Mouse (Mus musculus): ENCODE measurements around the gene Adamts6. TPM values are rescaled to one million over a fixed set of nuclear protein-coding genes. Genes with fewer than 3 reads are reported as not detected.
A peak's percentile ranks its signal among the peaks of the same experiment; 100 is the strongest.

Adamts6 gene
- polyA plus RNA-seq, 1 experiment from 2014 or later: 3.3 TPM

DNA sequence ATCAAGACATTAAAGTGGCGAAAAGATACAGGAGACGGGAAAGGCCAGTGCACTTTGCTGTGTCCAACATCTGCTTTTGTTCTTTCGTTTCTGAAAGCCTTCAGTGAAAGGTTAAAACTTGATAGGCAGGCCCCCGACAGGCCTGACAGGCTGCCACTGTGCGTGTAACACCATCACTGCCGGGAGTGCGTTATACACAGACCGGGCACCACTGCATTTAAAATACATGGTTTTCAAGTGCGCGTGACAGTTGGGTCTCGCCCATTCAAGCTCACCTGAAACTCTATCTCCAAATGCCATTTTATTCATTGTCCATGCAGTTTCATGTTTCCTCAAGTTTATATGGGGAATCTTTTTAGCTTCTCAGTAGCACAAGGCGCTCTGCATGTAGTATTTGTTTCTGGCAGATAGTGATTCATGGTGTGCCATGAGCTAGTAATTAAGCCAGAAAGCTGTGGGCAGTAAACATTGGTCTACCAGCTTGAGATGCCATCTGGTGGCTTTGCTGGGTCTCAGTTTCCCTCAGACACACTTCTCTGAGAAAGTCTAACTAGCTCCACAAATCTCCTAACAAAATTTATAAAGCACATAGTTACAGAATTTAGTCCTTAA is 195.6 kb downstream of the Adamts6 start:
- Histone ChIP-seq H3K4me3 (ENCODE audit: low read depth, low read length) (no peak overlapping the region), H3K9me3 (ENCODE audit: control insufficient read depth, low read length) (no peaks in the 10 kb centered on the region), H3K4me2 (no peak overlapping the region), H3K27ac (ENCODE audit: low read depth, low read length) (no peak overlapping the region), H3K27me3 (ENCODE audit: control insufficient read depth, insufficient read depth, low read length) (no peaks in the 10 kb centered on the region), H3K9ac (ENCODE audit: low read length) (no peak overlapping the region), H3K36me3 (ENCODE audit: control insufficient read depth, insufficient read depth, low read length) (no peaks in the 10 kb centered on the region), H3K4me1 (ENCODE audit: control insufficient read depth, insufficient read depth, low read length) (no peaks in the 10 kb centered on the region)
- 86% methylated on average over 12 of the region's 12 CpGs for WGBS
- no peak for DNase-seq (ENCODE audit: low spot score, missing footprints)
- no peak for ATAC-seq (ENCODE audit: low FRiP score)

DNA sequence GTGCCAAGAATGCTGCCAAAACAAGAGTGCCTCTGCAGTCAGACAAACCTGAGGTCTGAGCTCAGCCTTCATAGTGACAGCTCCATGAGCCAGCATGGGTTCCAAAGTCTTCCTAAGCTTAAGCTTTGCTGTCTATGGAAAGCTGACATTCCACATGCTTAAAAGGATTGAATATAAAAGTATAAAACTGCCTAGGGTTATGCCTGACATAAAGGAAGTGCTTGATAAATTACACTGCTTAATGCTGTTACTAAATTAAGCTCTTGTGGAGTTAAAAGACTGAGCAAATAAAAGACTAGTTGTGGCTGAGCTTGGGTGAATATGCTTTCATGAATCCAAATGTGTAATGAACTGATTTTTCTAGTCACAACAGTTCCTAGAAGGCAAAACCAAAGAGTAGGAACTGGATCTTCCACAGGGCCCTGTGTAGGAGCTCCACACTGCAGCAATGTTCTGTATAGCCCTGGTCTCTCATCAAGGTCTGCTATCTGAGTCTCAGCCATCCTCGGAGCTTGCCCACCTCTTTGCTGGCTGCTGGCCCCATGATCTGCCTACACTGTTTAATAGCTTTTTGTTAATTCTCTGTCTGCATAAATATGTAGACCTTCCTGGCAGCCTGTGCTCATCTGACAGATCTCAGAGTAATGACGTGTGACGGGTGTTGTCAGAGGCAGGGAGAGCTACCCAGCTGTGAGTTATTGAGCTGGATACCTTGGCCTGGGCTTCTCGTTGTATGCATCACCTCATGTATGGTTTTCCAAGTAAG is 203.6 kb downstream of the Adamts6 start:
- Histone ChIP-seq H3K9ac (ENCODE audit: low read length) (no peak overlapping the region), H3K4me2 (no peak overlapping the region), H3K4me3 (ENCODE audit: low read depth, low read length) (no peak overlapping the region), H3K9me3 (ENCODE audit: control insufficient read depth, low read length) (no peaks in the 10 kb centered on the region), H3K36me3 (ENCODE audit: control insufficient read depth, insufficient read depth, low read length) (no peaks in the 10 kb centered on the region), H3K4me1 (ENCODE audit: control insufficient read depth, insufficient read depth, low read length) (no peaks in the 10 kb centered on the region), H3K27me3 (ENCODE audit: control insufficient read depth, insufficient read depth, low read length) (no peaks in the 10 kb centered on the region), H3K27ac (ENCODE audit: low read depth, low read length) (no peak overlapping the region)
- WGBS: 84% methylated on average over 4 of the region's 4 CpGs
- ATAC-seq (ENCODE audit: low FRiP score) (no peak), DNase-seq (ENCODE audit: low spot score, missing footprints) (peak; percentile 75)

DNA sequence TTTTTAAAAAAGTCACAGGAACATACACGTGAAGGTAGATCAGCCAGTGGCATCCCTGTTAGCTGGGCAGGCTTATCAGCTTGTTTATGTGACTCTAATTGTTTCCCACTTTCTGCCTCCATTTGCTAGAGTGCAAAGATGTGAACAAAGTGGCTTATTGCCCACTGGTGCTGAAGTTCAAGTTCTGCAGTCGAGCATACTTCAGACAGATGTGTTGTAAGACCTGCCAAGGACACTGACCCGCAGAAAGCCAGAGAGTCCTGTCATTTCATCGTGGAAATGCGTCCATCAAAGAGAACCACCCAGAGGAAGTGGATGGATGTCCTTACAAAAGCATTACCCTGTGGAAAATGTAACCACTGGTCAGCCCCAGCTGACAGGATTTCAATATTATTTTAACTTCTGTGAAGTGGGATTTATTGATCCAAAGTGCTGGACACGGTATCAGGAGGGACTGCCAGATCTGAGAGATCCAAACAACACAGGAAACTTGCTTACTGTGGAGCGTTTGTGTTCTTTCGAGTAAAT is 205.9 kb downstream of the Adamts6 start:
- ATAC-seq (ENCODE audit: low FRiP score): no peak

DNA sequence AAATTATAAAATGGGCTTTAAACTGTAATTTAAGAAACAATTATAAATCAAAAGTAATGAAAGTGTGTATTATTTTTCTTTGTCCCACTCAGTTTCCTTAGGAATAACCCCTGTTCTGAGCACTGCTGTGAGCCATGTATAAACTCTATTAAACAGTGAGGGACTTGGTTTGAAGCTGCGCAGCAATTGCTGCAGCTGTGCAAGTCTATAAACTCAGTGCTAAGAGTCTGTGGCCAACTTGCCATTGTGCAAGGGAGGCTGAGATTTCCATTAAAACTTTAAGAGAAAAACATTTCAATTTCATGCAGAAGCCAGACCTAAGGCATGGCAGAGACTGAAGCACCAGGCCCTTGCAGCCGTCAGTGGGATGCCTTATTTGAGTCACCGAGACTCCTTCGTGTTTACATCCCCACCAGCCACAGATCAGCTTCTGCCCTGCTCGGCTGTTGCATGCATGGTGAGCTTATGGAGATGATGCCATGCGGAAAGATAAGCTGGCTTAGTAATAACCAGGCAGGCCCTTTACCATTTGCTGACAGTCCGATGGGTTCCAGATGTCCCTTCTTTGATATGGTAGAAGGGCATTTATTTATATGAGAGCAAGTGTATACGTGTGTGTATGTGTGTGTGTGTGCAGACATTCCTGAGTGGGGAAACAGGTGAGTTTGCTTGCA is 206.7 kb downstream of the Adamts6 start:
- Histone ChIP-seq H3K4me1 (ENCODE audit: control insufficient read depth, insufficient read depth, low read length) (no peaks in the 10 kb centered on the region), H3K4me2 (no peak overlapping the region), H3K36me3 (ENCODE audit: control insufficient read depth, insufficient read depth, low read length) (no peaks in the 10 kb centered on the region), H3K9me3 (ENCODE audit: control insufficient read depth, low read length) (no peaks in the 10 kb centered on the region), H3K27me3 (ENCODE audit: control insufficient read depth, insufficient read depth, low read length) (no peaks in the 10 kb centered on the region), H3K9ac (ENCODE audit: low read length) (no peak overlapping the region), H3K4me3 (ENCODE audit: low read depth, low read length) (no peak overlapping the region), H3K27ac (ENCODE audit: low read depth, low read length) (no peak overlapping the region)
- 72% methylated on average over 8 of the region's 8 CpGs for WGBS
- DNase-seq (ENCODE audit: low spot score, missing footprints) (peak; percentile 41), ATAC-seq (ENCODE audit: low FRiP score) (no peak)

More for the DNA sequence above, 205.9 kb downstream of the Adamts6 start:
- Histone ChIP-seq H3K4me3 (ENCODE audit: low read depth, low read length) (no peak overlapping the region), H3K36me3 (ENCODE audit: control insufficient read depth, insufficient read depth, low read length) (no peaks in the 10 kb centered on the region), H3K27me3 (ENCODE audit: control insufficient read depth, insufficient read depth, low read length) (no peaks in the 10 kb centered on the region), H3K27ac (ENCODE audit: low read depth, low read length) (no peak overlapping the region), H3K9me3 (ENCODE audit: control insufficient read depth, low read length) (no peaks in the 10 kb centered on the region), H3K4me2 (no peak overlapping the region), H3K9ac (ENCODE audit: low read length) (no peak overlapping the region), H3K4me1 (ENCODE audit: control insufficient read depth, insufficient read depth, low read length) (no peaks in the 10 kb centered on the region)
- peak; percentile 37 for DNase-seq (ENCODE audit: low spot score, missing footprints)
- WGBS: 85% methylated on average over 8 of the region's 8 CpGs

DNA sequence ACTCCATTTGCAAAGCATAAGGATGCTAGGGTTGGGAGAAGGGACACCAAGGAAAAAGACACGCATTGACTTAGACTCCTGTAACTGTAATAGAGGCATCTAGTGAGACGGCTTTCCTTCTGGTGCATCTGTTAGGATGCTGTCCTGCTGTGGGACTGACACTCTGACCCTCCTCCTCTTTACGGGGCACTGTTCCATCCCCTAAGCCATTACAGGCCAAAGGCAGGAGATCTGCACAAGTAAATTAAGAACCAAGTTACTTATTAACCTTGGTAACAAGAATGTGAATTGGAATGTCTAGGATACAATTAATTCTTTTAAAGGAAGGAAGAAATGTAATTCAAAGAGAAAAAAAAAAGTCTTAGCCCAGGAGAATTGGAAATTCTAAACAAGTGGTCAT is 210.0 kb downstream of the Adamts6 start:
- H3K4me1 ChIP-seq (ENCODE audit: control insufficient read depth, insufficient read depth, low read length): no peaks in the 10 kb centered on the region
- ATAC-seq (ENCODE audit: low FRiP score) (no peak), DNase-seq (ENCODE audit: low spot score, missing footprints) (no peak)
- 47% methylated on average over 3 of the region's 3 CpGs for whole genome bisulfite sequencing
- H3K36me3 ChIP-seq (ENCODE audit: control insufficient read depth, insufficient read depth, low read length): no peaks in the 10 kb centered on the region
- no peak overlapping the region for H3K4me2 ChIP-seq
- no peaks in the 10 kb centered on the region for H3K27me3 ChIP-seq (ENCODE audit: control insufficient read depth, insufficient read depth, low read length)
- no peak overlapping the region for H3K27ac ChIP-seq (ENCODE audit: low read depth, low read length)
- no peak overlapping the region for H3K9ac ChIP-seq (ENCODE audit: low read length)
- H3K4me3 ChIP-seq (ENCODE audit: low read depth, low read length): no peak overlapping the region
- no peaks in the 10 kb centered on the region for H3K9me3 ChIP-seq (ENCODE audit: control insufficient read depth, low read length)

DNA sequence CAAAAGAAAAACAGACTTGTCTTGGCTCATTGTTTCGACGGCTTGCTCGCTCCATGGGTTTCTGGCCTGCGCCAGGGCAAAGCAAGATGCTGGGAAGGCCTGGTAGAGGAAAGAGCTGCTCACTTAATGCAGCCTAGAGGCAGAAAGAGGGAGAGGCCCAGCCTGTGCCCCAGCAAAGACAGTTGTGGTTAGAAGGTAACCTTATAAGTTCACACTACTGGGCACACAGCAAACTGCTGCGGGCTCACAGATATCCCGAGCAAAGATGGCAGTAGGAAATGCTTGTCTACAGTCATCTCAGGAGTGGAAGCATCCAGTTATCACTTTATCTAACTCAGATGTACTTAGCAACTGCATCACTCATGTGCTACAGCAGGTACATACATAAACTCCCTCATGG is 211.0 kb downstream of the Adamts6 start:
- DNase-seq (ENCODE audit: low spot score, missing footprints): no peak
- no peak for ATAC-seq (ENCODE audit: low FRiP score)
- Histone ChIP-seq H3K27me3 (ENCODE audit: control insufficient read depth, insufficient read depth, low read length) (no peaks in the 10 kb centered on the region), H3K36me3 (ENCODE audit: control insufficient read depth, insufficient read depth, low read length) (no peaks in the 10 kb centered on the region), H3K9ac (ENCODE audit: low read length) (no peak overlapping the region), H3K4me3 (ENCODE audit: low read depth, low read length) (no peak overlapping the region), H3K4me2 (no peak overlapping the region), H3K9me3 (ENCODE audit: control insufficient read depth, low read length) (no peaks in the 10 kb centered on the region), H3K4me1 (ENCODE audit: control insufficient read depth, insufficient read depth, low read length) (no peaks in the 10 kb centered on the region), H3K27ac (ENCODE audit: low read depth, low read length) (no peak overlapping the region)
- WGBS: 93% methylated on average over 6 of the region's 6 CpGs

DNA sequence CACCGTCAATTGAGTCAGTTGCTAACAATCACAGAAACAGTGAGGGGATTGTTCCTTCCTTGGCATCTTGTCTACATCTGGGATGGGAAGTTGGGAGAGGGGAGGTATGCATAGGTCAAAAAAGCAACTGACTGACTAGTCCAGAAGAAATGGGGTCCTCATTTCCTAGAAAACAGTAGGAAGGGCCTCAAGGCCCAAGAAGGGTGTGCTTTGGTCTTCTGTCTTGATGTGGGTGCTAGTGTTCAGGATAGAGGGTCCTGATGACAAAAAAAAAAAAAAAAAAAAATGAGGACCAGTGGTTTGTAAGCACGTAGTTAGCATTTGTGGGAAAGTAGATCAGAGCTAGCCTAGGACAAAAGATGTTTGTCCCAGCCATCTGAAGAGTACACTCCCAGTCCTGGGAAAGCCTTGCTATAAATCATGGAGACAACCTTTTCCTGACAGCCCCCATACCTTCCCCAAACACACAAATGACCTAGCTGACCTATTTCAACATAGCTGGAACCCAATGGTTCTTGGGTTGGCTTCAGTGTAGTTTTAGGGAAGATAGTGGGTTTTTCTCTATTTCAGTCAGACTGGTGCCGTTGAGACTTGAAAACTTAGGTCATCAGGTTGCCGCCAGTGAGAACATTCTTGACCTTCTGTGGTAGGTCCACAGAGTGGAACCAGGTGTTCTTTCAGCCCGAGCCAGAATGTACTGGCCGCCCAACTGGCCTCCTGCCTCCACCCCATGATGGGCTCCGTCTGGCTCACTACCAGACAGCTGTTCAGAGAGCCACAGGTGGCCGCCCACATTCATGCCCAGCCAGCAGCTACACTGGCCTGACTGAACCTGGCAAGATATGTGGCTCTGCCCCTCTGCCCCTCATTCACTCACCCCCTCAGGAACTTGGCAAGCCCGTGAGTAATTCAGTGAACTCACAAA is 211.7 kb downstream of the Adamts6 start:
- 85% methylated on average over 9 of the region's 9 CpGs for WGBS
- DNase-seq (ENCODE audit: low spot score, missing footprints) (peak; percentile 69), ATAC-seq (ENCODE audit: low FRiP score) (no peak)
- no peaks in the 10 kb centered on the region for H3K27me3 ChIP-seq (ENCODE audit: control insufficient read depth, insufficient read depth, low read length)
- H3K4me1 ChIP-seq (ENCODE audit: control insufficient read depth, insufficient read depth, low read length): no peaks in the 10 kb centered on the region
- H3K9me3 ChIP-seq (ENCODE audit: control insufficient read depth, low read length): no peaks in the 10 kb centered on the region
- H3K27ac ChIP-seq (ENCODE audit: low read depth, low read length): no peak overlapping the region
- H3K4me2 ChIP-seq: no peak overlapping the region
- no peak overlapping the region for H3K9ac ChIP-seq (ENCODE audit: low read length)
- H3K4me3 ChIP-seq (ENCODE audit: low read depth, low read length): no peak overlapping the region
- H3K36me3 ChIP-seq (ENCODE audit: control insufficient read depth, insufficient read depth, low read length): no peaks in the 10 kb centered on the region

DNA sequence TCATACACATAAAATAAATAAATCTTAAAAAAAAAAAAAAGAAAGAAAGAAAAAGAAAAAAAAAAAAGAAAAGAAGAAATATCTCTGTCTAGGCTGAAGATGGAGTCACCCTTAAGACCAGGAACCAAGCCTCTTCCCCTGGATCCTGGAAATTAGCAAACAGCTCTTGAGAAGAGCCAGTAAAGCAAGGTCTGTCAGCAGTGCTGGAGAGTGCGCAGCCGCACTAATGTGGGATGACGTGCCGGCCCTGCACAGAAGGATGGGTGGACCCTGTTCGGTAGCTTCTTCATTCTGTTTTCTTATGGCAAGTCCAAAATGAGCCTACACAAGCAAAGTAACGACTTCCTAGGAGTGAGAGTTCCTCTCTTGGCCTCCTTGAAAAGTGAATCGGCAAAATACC is 214.8 kb downstream of the Adamts6 start:
- 93% methylated on average over 7 of the region's 7 CpGs for WGBS
- Histone ChIP-seq H3K4me2 (no peak overlapping the region), H3K9ac (ENCODE audit: low read length) (no peak overlapping the region), H3K27me3 (ENCODE audit: control insufficient read depth, insufficient read depth, low read length) (no peaks in the 10 kb centered on the region), H3K36me3 (ENCODE audit: control insufficient read depth, insufficient read depth, low read length) (no peaks in the 10 kb centered on the region), H3K9me3 (ENCODE audit: control insufficient read depth, low read length) (no peaks in the 10 kb centered on the region), H3K4me3 (ENCODE audit: low read depth, low read length) (no peak overlapping the region), H3K27ac (ENCODE audit: low read depth, low read length) (no peak overlapping the region), H3K4me1 (ENCODE audit: control insufficient read depth, insufficient read depth, low read length) (no peaks in the 10 kb centered on the region)
- DNase-seq (ENCODE audit: low spot score, missing footprints) (peak; percentile 6), ATAC-seq (ENCODE audit: low FRiP score) (no peak)

Measured in midbrain, embryonic 11.5 days (tissue).